Mouse (Mus musculus) spleen, adult 12 weeks (tissue): ENCODE measurements at regions not wholly inside any gene's neighbourhood (a gene's known extent, or its start where the extent isn't known, plus 50 kb on each side); places are given as distances from the start of the nearest gene placed in this dataset.

Source experiments
- DNase-seq: peaks from one replicate; pipeline ENCODE4 v3.0.0; 2022; ENCODE audit warnings: low spot score

GRCm38 (mm10) chr14:25123541-25124337 lies 335.2 kb upstream of the Zmiz1 start:
- DNase-seq = no peak

GRCm38 (mm10) chr14:25126544-25126943 lies 332.4 kb upstream of the Zmiz1 start:
- DNase-seq = no peak

GRCm38 (mm10) chr14:25127544-25128159 lies 331.3 kb upstream of the Zmiz1 start:
- DNase-seq = no peak

- no peak for DNase-seq
These were observed 330.8 kb upstream of the Zmiz1 start for GRCm38 (mm10) chr14:25128160-25128547.

GRCm38 (mm10) chr14:25135371-25135770 lies 323.6 kb upstream of the Zmiz1 start:
- DNase-seq = no peak

- DNase-seq = no peak
These were observed 321.7 kb upstream of the Zmiz1 start for GRCm38 (mm10) chr14:25137312-25137711.

GRCm38 (mm10) chr14:25138485-25138884 lies 320.5 kb upstream of the Zmiz1 start:
- no peak for DNase-seq

- no peak for DNase-seq
These were observed 317.1 kb upstream of the Zmiz1 start for GRCm38 (mm10) chr14:25141933-25142332.

GRCm38 (mm10) chr14:25143051-25143450 lies 315.9 kb upstream of the Zmiz1 start:
- no peak for DNase-seq

GRCm38 (mm10) chr14:25147731-25148130 lies 311.3 kb upstream of the Zmiz1 start:
- no peak for DNase-seq

GRCm38 (mm10) chr14:25150968-25151367 lies 308.0 kb upstream of the Zmiz1 start:
- DNase-seq = no peak

- DNase-seq = no peak
These were observed 307.5 kb upstream of the Zmiz1 start for GRCm38 (mm10) chr14:25151485-25151884.

- DNase-seq = no peak
These were observed 305.4 kb upstream of the Zmiz1 start for GRCm38 (mm10) chr14:25153573-25153972.

- DNase-seq = no peak
These were observed 304.8 kb upstream of the Zmiz1 start for GRCm38 (mm10) chr14:25154180-25154579.

- no peak for DNase-seq
These were observed 303.8 kb upstream of the Zmiz1 start for GRCm38 (mm10) chr14:25155008-25155783.

GRCm38 (mm10) chr14:25156171-25156570 lies 302.8 kb upstream of the Zmiz1 start:
- no peak for DNase-seq

GRCm38 (mm10) chr14:25161684-25162321 lies 297.2 kb upstream of the Zmiz1 start:
- no peak for DNase-seq

GRCm38 (mm10) chr14:25166217-25166616 lies 292.8 kb upstream of the Zmiz1 start:
- DNase-seq = no peak

- DNase-seq = no peak
These were observed 291.4 kb upstream of the Zmiz1 start for GRCm38 (mm10) chr14:25167604-25168003.

- DNase-seq = no peak
These were observed 290.7 kb upstream of the Zmiz1 start for GRCm38 (mm10) chr14:25168310-25168709.

- DNase-seq = no peak
These were observed 285.7 kb upstream of the Zmiz1 start for GRCm38 (mm10) chr14:25173281-25173680.

- DNase-seq = no peak
These were observed 285.1 kb upstream of the Zmiz1 start for GRCm38 (mm10) chr14:25173873-25174272.
